Mouse (Mus musculus) bone marrow, adult 2 months (tissue): ENCODE results near the gene Colgalt2.

Source experiments
- CTCF ChIP-seq: fragments of 200-500 bp; IDR thresholded peaks from 2 replicates; pipeline ENCODE4 v1.5.1; 2011; ENCODE audit warnings: low read length, control low read depth; ENCODE audit not compliant: control insufficient read depth, insufficient read depth
- POLR2A ChIP-seq: fragments of 200-500 bp; IDR thresholded peaks from 2 replicates; pipeline ENCODE4 v1.6.1; 2011; ENCODE audit warnings: low read depth, mild to moderate bottlenecking, control low read depth, low read length, borderline replicate concordance; ENCODE audit not compliant: control insufficient read depth

- no peak for TF ChIP-seq POLR2A
- no peak for TF ChIP-seq CTCF
Observed at GRCm38 (mm10) chr1:152384589-152384988, 15.0 kb upstream of the Colgalt2 start.
